Mouse (Mus musculus): ENCODE data around the gene Oas1g.
"Not testable (repeated sequence)": the region's sequence is repeated elsewhere in the genome, so short reads cannot be mapped to it uniquely, and the experiment has no call there.

The Oas1g gene

GRCm38 (mm10) chr5:120890026-120890425 is 2.6 kb upstream of the Oas1g start:
- no peak for DNase-seq (ENCODE audit: low read depth)

- DNase-seq (ENCODE audit: low read depth): not testable (repeated sequence)
Measured at GRCm38 (mm10) chr5:120888294-120888815, 942 bp upstream of the Oas1g start.

DNA sequence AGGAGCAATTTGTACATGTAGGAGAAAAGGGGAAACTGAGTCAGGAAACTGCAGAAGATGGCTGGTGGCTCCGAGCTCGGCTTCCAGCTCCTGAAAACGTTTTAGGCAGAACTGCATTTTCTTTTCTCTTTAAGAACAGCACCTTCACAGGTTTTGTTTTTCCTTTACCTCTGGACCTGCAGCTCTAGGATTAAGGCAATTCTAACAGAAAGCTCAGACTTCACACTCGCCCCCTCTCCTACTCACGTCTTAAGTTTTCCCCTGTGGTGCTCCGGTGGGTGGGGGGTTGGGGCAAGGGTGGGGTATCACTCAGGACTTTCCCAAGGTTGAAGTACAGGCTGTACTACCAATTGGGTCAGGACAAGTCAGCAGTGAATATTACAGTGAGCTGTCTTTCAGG is 418 bp upstream of the Oas1g start:
- DNase-seq (ENCODE audit: low read depth): no peak

DNA sequence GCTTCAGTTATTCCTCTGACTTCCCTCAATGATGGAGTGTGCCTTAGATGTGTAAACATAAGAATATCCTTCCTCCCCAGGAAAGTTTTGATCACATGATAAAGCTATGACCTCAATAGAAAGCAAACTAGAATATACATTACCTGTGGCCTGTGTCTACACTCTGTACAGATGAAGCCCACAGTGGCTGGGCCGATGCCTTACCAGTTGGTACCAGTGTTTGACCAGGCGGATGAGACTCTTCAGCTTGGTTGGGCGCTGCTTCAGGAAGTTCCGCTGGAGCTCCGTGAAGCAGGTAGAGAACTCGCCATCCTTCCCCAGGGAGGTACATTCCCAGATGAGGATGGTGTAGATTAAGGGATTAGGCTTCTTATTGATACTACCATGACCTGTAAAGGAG is 5.7 kb downstream of the Oas1g start:
- DNase-seq (ENCODE audit: low read depth): not testable (repeated sequence)

DNA sequence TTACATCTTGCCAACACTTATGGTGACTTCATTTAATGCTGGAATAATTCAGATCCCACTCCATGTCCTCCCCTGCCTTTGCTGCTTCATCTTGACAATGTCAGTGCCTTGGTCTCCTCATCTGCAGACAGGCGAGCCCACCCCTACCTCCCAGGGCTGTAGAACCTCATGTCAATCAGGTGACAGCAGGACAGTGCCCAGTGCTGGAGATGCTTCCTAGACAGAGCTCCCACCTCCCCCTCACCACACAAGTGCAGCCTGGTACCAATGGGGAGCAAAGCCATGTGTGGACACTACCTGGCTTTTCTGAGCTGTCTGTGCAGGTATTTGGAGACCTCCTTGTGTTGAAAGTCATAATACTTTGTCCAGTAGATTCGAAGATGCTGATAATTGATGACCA is 8.6 kb downstream of the Oas1g start:
- not testable (repeated sequence) for DNase-seq (ENCODE audit: low read depth)

DNA sequence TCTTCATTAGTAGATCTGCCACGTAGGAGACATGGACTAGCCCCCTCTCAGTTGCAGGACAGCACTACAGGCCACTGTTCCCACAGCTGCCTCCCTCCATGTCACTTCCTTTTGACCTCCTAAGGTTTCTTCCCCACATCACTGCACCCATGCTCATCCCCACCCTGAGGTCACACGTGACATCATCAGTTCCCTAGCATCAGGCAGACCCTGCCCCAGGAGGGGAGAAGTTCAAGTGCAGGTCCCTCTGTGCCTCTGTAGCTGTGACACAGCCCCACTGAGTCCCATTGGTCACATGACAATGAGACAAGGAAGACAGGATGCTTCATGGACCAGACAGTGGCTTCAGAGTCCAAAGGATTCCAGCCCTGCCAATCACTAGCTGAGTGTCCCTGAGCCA is 10.0 kb downstream of the Oas1g start:
- DNase-seq (ENCODE audit: low read depth): not testable (repeated sequence)

GRCm38 (mm10) chr5:120876839-120877238 is 10.6 kb downstream of the Oas1g start:
- not testable (repeated sequence) for DNase-seq (ENCODE audit: low read depth)

GRCm38 (mm10) chr5:120871469-120871868 is 15.9 kb downstream of the Oas1g start:
- no peak for DNase-seq (ENCODE audit: low read depth)

DNA sequence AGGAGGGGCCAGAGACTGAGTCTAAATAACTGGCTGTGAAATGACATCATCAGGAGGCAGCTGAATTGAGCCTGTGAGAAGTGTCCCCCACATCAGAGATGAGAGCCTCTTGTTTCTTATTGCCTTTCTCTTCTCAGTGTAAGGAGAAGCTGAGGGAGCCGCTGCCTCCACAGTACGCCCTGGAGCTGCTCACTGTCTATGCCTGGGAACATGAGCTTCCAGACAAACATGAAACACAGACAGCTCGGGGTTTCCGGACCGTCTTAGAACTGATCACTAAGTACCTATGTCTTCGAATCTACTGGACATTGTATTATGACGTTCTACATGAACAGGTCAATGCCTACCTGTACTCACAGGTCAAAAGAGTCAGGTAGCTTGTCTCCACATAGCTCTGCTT is 16.6 kb downstream of the Oas1g start:
- DNase-seq (ENCODE audit: low read depth): no peak

- no peak for DNase-seq (ENCODE audit: low read depth)
Measured at GRCm38 (mm10) chr5:120870081-120870480, 17.3 kb downstream of the Oas1g start.

- DNase-seq (ENCODE audit: low read depth): no peak
Measured at GRCm38 (mm10) chr5:120869436-120870015, 17.9 kb downstream of the Oas1g start.

- DNase-seq (ENCODE audit: low read depth): peak; percentile 66
Measured at GRCm38 (mm10) chr5:120865336-120865860, 22.0 kb downstream of the Oas1g start.

DNA sequence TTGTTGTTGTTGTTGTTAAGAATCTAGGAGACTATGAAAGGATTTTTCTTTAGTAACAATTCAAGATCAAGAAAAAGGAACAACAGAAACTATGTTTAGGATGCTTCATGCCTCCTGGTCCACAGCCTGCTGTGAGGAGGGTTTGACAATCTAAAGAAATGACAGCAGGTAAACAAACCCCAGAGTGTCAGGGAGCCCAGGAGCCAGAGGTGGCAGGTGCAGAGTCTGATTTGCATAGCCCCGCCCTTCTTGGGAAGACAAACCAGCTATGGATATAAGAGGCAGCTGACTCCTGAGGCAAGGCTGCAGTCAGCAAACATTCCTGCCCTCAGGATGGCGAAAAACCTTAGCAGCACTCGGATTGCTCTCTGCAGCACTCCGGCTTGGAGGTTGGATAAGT is 26.3 kb downstream of the Oas1g start, which contains the start of gene Oas1h:
Gene Oas1h, plus strand, starts transcription at position 301 of the 400 bp plus-strand sequence.
- DNase-seq (ENCODE audit: low read depth): no peak

DNA sequence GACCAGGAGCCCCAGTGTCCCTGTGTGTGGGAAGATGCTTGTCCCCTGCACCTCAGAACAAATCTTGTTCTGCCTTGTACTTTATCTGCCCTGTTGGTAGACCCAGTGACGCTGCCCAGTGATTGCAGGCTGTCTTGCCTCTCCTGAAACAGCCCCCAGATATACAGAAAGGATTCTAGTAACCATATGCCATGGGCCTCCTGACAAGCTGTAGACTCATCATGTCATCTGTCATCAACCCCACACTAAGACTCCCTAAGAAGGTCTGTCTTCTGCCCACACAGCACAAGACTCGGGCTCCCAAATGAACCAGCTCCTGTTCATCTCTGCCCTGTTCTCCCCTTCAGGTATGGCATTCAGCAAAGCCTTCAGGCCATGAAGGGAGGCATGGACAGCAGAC is 28.2 kb downstream of the Oas1g start:
- DNase-seq (ENCODE audit: low read depth): no peak

- peak; percentile 80 for DNase-seq (ENCODE audit: low read depth)
Measured at GRCm38 (mm10) chr5:120849601-120850136, 37.7 kb downstream of the Oas1g start.

DNA sequence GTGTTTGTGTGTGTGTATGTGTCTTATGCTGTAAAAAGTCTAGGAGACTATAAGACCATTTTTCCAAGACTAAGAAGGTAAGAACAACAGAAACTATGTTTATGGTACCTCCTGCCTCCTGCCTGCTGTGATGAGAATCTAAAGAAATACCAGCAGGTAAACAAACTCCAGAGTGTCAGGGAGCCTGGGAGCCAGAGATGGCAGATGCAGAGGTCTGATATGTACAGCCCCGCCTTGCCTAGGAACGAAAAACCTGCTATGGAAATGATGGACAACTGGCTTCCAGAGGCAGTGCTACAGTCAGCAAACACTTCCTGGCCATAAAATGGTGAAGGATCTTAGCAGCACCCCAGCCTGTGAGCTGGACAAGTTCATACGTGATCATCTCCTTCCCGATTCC is 40.3 kb downstream of the Oas1g start, which contains the start of gene Oas1f:
Gene Oas1f, plus strand, starts transcription at position 301 of the 400 bp plus-strand sequence.
- DNase-seq (ENCODE audit: low read depth): no peak

- no peak for DNase-seq (ENCODE audit: low read depth)
Measured at GRCm38 (mm10) chr5:120844713-120845112, 42.7 kb downstream of the Oas1g start.

DNA sequence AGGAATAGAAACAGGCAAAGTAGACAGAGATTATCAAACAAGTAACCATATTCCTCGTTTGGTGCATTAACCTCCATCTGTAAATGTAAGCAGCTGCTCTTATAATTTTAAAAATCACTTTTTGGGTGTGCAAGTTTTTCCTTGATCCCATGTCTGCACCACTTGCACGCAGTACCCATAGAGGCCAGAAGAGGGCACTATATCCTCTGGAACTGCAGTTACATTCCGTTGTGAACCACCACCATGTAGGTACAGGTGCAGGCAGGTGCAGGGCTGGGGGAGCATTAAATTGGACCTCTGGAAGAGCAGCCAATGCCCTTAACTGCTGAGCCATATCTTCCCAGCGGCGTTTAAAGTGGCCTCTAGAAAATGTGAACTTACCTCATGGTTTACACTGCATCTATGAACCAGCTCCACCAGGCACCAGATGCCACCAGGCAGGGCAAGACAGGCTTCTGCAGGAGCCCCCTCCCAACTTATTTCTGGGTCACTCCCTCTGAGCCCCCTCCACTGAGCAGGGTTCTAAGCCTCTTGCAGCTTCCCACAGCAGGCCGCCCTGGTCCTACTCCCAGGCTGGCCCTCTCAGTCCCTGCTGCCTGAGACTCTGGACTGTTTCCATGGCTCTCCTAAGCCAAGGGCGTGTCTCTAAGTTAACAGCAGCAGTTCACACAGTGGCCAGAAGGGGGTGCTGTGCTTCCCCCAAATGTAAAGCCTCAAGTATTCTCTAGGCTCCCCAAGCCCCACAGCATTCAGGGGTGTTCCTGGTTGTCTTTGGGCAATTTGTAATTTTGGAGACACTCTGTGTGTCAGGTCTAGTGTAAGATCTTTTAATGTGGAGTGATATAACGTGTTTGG is 50.5 kb downstream of the Oas1g start:
- DNase-seq (ENCODE audit: low read depth): peak; percentile 80

- DNase-seq (ENCODE audit: low read depth): no peak
Measured at GRCm38 (mm10) chr5:120833335-120834280, 53.8 kb downstream of the Oas1g start.

GRCm38 (mm10) chr5:120831031-120831430 is 56.4 kb downstream of the Oas1g start:
- DNase-seq (ENCODE audit: low read depth): peak; percentile 85

All from naive thymus-derived CD4-positive, alpha-beta T cell, adult 2 months (primary cell).